Mouse (Mus musculus) thymus, adult 2 months (tissue): ENCODE measurements around the gene Fkbp14. TPM values are rescaled to one million over a fixed set of nuclear protein-coding genes. Genes with fewer than 3 reads are reported as not detected.

Experiments used
- DNase-seq: peaks from one replicate; pipeline ENCODE4 v3.0.0; 2021
- H3K27ac ChIP-seq: fragments of 200-500 bp; 2 replicates; pipeline ENCODE4 v1.5.1; 2012; ENCODE audit warnings: low read length, control low read depth; ENCODE audit not compliant: control insufficient read depth, insufficient read depth
- H3K27me3 ChIP-seq: fragments of 200-500 bp; 2 replicates; pipeline ENCODE4 v1.6.1; 2012; ENCODE audit warnings: mild to moderate bottlenecking, low read length, moderate library complexity, mixed read lengths; ENCODE audit not compliant: control insufficient read depth, insufficient read depth
- H3K36me3 ChIP-seq: fragments of 200-500 bp; 2 replicates; pipeline ENCODE4 v1.6.1; 2012; ENCODE audit warnings: mild to moderate bottlenecking, low read length, moderate library complexity; ENCODE audit not compliant: control insufficient read depth, insufficient read depth
- H3K4me1 ChIP-seq: fragments of 200-500 bp; replicated peaks from 2 replicates; pipeline ENCODE4 v1.6.1; 2012; ENCODE audit warnings: low read length; ENCODE audit not compliant: control insufficient read depth, insufficient read depth
- H3K4me3 ChIP-seq: fragments of 200-500 bp; 2 replicates; pipeline ENCODE4 v1.5.1; 2012; ENCODE audit warnings: mild to moderate bottlenecking, low read length, control low read depth, moderate library complexity; ENCODE audit not compliant: control insufficient read depth, insufficient read depth
- CTCF ChIP-seq: fragments of 200-500 bp; IDR thresholded peaks from 2 replicates; pipeline ENCODE4 v1.5.1; 2012; ENCODE audit warnings: mild to moderate bottlenecking, control low read depth, low read length, moderate library complexity, borderline replicate concordance; ENCODE audit not compliant: control insufficient read depth, poor library complexity, insufficient read depth; ENCODE audit errors: extremely low read depth
- POLR2A ChIP-seq: fragments of 200-500 bp; IDR thresholded peaks from 2 replicates; pipeline ENCODE4 v1.6.1; 2012; ENCODE audit warnings: mild to moderate bottlenecking, low read length, control low read depth, moderate library complexity; ENCODE audit not compliant: control insufficient read depth, poor library complexity, insufficient read depth; ENCODE audit errors: extremely low read depth
- WGBS: fragments of 180-500 bp; shearing (Covaris S2); methylation state at CpG from one replicate; pipeline ENCODE4 v1.1.7; 2018; 5-methylcytosine and 5-hydroxymethylcytosine counted together
- polyA plus RNA-seq: library from polyadenylated mRNA; depleted of rRNA; stranded (reverse); fragments of >200 nt; gene quantifications from 2 replicates; pipeline ENCODE4 v1.2.3, GENCODE M21; 2012

The Fkbp14 gene
- polyA plus RNA-seq, 1 experiment = 1.1 TPM

DNA sequence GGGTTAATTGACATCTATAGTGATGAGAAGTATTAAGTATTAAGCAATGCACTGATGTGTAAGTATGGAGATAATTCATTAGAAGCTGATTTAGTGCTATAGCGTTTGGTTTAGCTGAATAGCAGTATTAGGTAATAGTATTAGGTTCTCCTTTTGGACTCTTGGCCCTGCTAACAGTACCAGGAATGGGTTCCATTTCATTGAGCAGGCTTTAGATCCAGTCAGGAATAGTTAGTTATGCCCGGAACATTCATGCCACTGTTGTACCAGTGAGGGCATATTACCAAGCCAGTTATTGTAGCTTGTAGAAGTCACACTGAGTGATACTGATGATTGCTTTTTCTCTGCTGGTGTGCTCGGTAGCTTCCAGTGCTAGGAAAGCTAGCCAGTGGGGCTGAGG lies 603 bp upstream of the Fkbp14 start:
- Histone ChIP-seq H3K27ac (no peak overlapping the region), H3K27me3 (peaks cover 17% of the 10 kb centered on the region), H3K4me1 (peaks cover 3% of the 10 kb centered on the region), H3K36me3 (no peaks in the 10 kb centered on the region), H3K4me3 (no peak overlapping the region)
- no peak for DNase-seq
- WGBS = 94% methylated on average over 3 of the region's 3 CpGs
- TF ChIP-seq CTCF (no peak), POLR2A (no peak)

DNA sequence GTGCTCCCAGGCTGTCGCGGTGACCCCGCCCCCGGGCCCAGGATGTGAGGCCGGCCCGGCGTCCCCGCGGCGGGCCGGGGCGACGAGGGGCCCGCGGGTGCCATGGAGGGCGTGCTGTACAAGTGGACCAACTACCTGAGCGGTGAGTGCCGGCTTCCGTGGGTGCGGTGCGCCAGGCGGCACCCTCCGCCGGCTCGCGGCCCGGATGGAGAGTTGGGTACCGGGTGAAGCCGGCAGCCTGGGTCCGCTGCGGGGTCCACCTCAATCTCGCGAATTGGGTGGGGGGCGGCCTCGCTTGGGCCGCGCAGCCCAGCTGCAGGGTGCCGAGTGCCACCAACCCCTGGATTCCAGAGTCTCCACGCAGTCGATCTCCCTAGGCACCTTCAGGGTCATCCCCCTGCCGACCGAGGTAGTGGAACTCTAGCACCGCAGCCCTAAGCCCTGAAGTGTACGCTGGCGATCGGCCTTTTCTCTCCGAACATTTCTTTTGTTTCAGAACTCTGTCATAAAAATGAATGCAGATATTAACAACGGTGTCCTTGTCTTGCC lies 1.7 kb downstream of the Fkbp14 start:
- WGBS = 2% methylated on average over 47 of the region's 48 CpGs
- no peak overlapping the region for H3K27ac ChIP-seq

DNA sequence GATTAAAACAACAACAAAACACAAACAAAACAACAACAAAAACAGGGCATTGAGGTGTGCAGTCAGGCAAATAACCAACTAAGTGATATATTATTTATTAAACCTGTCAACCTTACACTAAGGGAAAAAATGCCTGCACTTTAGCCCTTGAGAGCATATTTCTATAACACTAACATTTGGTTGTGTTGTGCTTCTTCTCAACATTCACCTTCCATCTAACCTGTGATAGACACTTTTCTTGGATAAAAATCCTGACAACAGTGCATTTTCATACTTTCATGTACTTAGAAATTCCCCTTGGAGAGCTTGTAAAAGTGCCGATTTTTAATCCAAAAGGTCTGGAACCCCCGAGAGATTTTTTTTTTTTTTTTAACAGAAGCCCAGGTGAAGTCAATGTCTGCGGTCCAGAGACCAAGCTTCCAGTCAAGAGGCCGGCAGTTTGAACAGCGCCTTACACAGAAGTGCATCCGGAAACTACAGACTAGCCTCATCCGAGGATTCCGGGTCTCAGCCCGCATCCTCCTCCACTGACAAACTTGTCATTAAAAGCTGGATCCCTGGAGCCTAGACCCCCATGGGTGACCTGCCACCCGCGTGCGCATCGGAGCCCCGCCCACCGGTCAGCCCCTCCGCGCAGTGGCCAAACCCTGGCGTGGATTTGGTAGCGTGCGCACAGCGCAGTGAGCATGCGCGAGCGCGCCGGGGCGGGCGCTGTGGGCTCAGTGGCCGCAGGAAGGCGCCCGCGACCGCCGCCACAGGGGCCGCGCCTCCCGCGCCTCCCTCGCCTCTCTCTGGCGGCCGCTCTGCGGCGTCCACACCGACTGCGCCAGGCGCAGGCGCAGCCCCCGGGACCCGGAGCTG lies 2.4 kb downstream of the Fkbp14 start, which contains the start of gene Plekha8:
TSS of gene Plekha8 (plus strand) at position 643 of the 861 bp plus-strand sequence.
- peaks cover 17% of the 10 kb centered on the region for H3K27me3 ChIP-seq
- H3K27ac ChIP-seq = no peak within 1 kb of the TSS
- TF ChIP-seq CTCF (no peak), POLR2A (no peak)
- peaks cover 3% of the 10 kb centered on the region for H3K4me1 ChIP-seq
- H3K4me3 ChIP-seq = peak within 1 kb of the TSS; percentile 61
- DNase-seq = peak; percentile 79
- WGBS = under 1% methylated on average over 49 of the region's 49 CpGs
- no peaks in the 10 kb centered on the region for H3K36me3 ChIP-seq

More for the DNA sequence above, 1.7 kb downstream of the Fkbp14 start:
- peak; percentile 14; the same call in 1 of the 2 replicates for TF ChIP-seq CTCF
- no peak for TF ChIP-seq POLR2A
- Histone ChIP-seq H3K4me1 (peaks cover 3% of the 10 kb centered on the region), H3K36me3 (no peaks in the 10 kb centered on the region), H3K27me3 (peaks cover 17% of the 10 kb centered on the region), H3K4me3 (peak overlapping the region; percentile 61)
- DNase-seq = no peak

DNA sequence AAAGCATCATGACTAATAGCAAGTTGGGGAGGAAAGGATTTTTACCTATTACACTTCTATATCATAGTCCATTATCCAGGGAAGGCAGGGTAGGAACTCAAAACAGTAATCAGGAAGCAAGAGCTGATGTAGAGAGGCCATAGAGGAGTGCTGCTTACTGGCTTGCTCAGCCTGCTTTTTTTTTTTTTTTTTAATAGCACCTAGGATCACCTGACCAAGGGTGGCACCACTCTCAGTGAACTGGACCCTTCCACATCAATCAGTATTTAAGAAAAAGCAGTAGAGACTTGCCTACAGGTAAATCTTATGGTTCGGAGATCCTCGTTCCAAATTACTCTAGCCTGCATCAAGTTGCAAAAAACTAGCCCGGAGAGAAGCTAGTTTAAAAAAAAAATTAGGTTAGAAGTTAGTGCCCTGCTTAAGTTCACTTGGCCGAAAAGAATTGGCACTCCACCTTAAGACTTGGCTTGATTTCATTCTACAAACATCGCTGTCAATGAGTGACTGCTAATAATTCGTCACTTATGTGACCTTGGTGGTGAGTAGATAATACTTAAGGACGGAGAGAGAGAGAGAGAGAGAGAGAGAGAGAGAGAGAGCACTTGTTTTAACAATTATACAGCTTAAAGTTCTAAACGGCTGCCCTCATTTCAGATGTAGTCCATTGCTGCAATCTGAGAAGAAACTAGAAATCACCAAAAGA lies 3.2 kb downstream of the Fkbp14 start:
- no peak for DNase-seq
- Histone ChIP-seq H3K27me3 (peaks cover 17% of the 10 kb centered on the region), H3K36me3 (no peaks in the 10 kb centered on the region), H3K27ac (no peak overlapping the region), H3K4me3 (no peak overlapping the region), H3K4me1 (peaks cover 3% of the 10 kb centered on the region)
- WGBS = 60% methylated on average over 8 of the region's 8 CpGs
- TF ChIP-seq CTCF (no peak), POLR2A (no peak)

DNA sequence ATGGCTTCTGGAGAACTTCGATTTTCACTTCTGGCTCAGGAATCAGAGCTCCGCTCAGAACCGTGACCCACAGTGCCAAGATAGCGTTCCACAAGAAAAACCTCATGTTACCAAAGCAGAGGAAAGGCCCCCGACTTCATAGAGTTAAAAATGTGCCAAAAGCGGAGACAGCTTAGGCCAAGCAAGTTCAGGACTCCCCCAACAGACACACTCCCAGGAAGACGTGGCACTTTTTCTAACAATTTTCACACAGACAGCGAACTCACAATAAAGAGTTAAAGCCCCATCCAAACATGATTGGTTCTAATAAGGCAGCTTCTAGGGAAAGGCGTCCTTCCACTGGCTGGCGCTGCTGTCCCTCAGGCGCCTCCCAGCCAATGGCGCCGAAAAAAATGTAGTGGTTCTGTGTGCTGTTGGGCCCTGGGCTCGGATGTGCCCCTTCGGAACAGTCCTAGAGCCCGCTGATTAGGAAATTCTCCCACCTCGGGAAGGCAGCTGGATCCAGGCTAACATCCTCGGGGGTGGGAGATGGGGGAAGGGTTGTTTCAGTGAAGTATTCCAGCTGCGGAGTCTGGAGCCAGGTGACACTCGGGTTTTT lies 4.1 kb downstream of the Fkbp14 start:
- H3K4me3 ChIP-seq = peak overlapping the region; percentile 26
- DNase-seq = peak; percentile 76
- WGBS = 3% methylated on average over 20 of the region's 20 CpGs
- H3K27me3 ChIP-seq = peaks cover 17% of the 10 kb centered on the region
- TF ChIP-seq CTCF = no peak
- no peak for TF ChIP-seq POLR2A
- H3K4me1 ChIP-seq = peaks cover 3% of the 10 kb centered on the region
- H3K36me3 ChIP-seq = no peaks in the 10 kb centered on the region
- no peak overlapping the region for H3K27ac ChIP-seq

DNA sequence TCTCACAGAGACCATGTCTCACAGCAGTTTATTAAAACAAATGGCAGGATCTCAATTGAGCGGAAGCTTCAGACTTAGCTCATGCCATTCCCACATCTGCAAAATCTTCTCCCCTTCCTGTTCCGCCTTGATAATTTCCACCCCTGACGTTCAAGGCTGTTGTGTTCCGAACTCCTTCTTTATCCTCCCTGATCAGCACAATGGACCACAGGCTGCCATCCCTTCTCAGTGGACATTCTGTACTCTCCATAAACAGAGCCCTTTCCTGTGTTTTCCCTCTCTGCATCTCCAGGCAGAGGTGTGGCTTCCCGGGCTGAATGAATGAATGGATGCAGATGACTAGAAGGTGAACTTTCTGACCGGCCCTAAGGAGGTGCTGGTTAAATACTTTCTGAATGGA lies 5.3 kb downstream of the Fkbp14 start:
- Histone ChIP-seq H3K36me3 (no peaks in the 10 kb centered on the region), H3K27me3 (peaks cover 17% of the 10 kb centered on the region), H3K4me3 (no peak overlapping the region), H3K4me1 (peaks cover 3% of the 10 kb centered on the region), H3K27ac (no peak overlapping the region)
- no peak for DNase-seq
- WGBS = 78% methylated on average over 6 of the region's 6 CpGs
- TF ChIP-seq POLR2A (no peak), CTCF (no peak)
